Mouse (Mus musculus) midbrain, embryonic 13.5 days (tissue): Measurements from ENCODE around the gene Robo1. TPM values are rescaled to one million over a fixed set of nuclear protein-coding genes. Genes with fewer than 3 reads are reported as not detected.

Experiments
- ATAC-seq: fragments of 200-750 bp; cut with Nextera tagmentation; 2 replicates; pipeline ENCODE4 v1.8.0; 2017; ENCODE audit warnings: mild to moderate bottlenecking, moderate TSS enrichment, moderate library complexity
- H3K27ac ChIP-seq: fragments of 300-500 bp; sonication (generic); 2 replicates; pipeline ENCODE4 v1.5.1; 2015; ENCODE audit warnings: inconsistent platforms, mild to moderate bottlenecking, moderate library complexity
- H3K27me3 ChIP-seq: fragments of 300-500 bp; sonication (generic); 2 replicates; pipeline ENCODE4 v1.6.1; 2015; ENCODE audit warnings: mild to moderate bottlenecking, inconsistent platforms
- H3K36me3 ChIP-seq: fragments of 300-500 bp; sonication (generic); 2 replicates; pipeline ENCODE4 v1.6.1; 2015; ENCODE audit warnings: mild to moderate bottlenecking, inconsistent platforms
- H3K4me1 ChIP-seq: fragments of 300-500 bp; sonication (generic); replicated peaks from 2 replicates; pipeline ENCODE4 v1.6.1; 2015; ENCODE audit warnings: inconsistent platforms
- H3K4me2 ChIP-seq: fragments of 300-500 bp; sonication (generic); replicated peaks from 2 replicates; pipeline ENCODE4 v1.6.1; 2015; ENCODE audit warnings: moderate library complexity, mild to moderate bottlenecking, inconsistent platforms
- H3K4me3 ChIP-seq: fragments of 300-500 bp; sonication (generic); replicated peaks from 2 replicates; pipeline ENCODE4 v1.5.1; 2015; ENCODE audit warnings: mild to moderate bottlenecking, inconsistent platforms
- H3K9ac ChIP-seq: fragments of 300-500 bp; sonication (generic); replicated peaks from 2 replicates; pipeline ENCODE4 v1.6.1; 2015; ENCODE audit warnings: mild to moderate bottlenecking, inconsistent platforms
- H3K9me3 ChIP-seq: fragments of 300-500 bp; sonication (generic); 2 replicates; pipeline ENCODE4 v1.6.1; 2016; ENCODE audit warnings: mild to moderate bottlenecking, inconsistent platforms
- WGBS: fragments of 180-500 bp; shearing (Covaris S2); methylation state at CpG from one replicate; pipeline ENCODE4 v1.1.7; 2015; 5-methylcytosine and 5-hydroxymethylcytosine counted together
- polyA plus RNA-seq: library from polyadenylated mRNA; unstranded; fragments of >200 nt; fragmentation: Nextera tagmentation; extraction: Ambion mirVana; gene quantifications from 2 replicates; pipeline ENCODE4 v1.2.1, GENCODE M21; 2015

Gene Robo1
- polyA plus RNA-seq, 1 experiment from 2014 or later, result 81.1 TPM

DNA sequence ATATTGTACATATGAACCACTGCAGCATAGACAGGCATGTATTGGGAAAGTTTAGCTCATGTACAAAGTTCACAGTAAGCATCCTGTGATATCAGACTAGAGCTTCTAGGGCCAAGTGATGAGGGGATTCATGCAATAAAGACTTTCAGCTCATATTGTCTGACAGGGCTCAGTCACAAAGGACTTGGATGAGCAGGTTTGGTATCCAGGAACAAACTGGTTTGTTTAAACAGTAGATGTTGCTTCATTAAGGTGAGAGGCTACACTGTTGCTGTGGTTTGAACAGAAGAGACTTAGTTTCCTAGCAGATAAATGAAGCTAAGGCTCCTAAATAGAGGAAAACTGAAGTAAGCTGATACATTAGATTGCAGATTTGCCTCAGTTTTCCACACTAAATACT is 626.8 kb downstream of the Robo1 start:
- Histone ChIP-seq H3K4me1 (peaks cover 14% of the 10 kb centered on the region), H3K9me3 (no peaks in the 10 kb centered on the region), H3K36me3 (no peaks in the 10 kb centered on the region), H3K9ac (no peak overlapping the region), H3K27me3 (no peaks in the 10 kb centered on the region), H3K4me3 (no peak overlapping the region), H3K4me2 (no peak overlapping the region), H3K27ac (no peak overlapping the region)
- ATAC-seq, result no peak

DNA sequence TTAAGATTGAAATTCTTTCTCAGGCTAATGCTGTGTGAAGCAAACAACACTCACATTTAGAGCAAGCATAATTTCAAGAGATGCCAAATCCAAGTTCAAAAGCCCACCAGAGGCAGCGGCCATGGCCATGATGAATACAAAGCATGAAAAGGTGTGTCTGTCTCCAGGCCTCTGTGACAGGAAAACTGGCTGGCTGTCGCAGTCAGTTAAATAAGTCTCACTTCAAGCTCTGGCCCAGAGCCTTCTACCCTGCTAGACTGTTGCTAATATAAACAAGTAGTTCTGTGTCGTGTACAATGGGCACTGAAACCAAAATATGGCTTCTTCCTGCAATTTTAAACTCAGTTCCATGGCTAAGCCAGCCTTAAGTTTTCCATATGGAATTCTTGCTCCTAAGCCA is 629.1 kb downstream of the Robo1 start:
- no peak overlapping the region for H3K27ac ChIP-seq
- ATAC-seq, result no peak
- WGBS, result 56% methylated on average over 3 of the region's 3 CpGs

DNA sequence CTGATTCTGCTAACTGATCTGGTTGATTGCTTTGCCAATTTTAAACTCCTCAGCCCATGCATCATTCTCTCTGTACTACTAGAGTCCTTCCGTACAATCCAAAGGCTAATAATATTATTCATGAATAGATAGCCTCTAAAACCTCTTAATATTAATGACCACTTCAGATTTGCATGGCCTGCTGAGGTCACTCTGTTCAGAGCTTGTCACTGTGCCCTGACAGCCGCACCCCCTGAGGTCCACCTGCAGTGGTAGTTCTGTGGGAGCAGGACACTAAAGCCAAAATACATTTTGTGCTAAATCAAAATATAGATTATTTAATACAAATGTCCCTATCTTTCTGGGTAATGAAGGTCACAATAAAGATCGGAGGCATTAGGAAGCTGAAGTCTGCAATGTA is 631.8 kb downstream of the Robo1 start:
- ATAC-seq, result no peak
- no peak overlapping the region for H3K27ac ChIP-seq
- H3K9me3 ChIP-seq, result no peaks in the 10 kb centered on the region
- no peaks in the 10 kb centered on the region for H3K27me3 ChIP-seq
- no peak overlapping the region for H3K4me3 ChIP-seq
- H3K4me2 ChIP-seq, result no peak overlapping the region
- no peak overlapping the region for H3K9ac ChIP-seq
- 50% methylated on average over 3 of the region's 3 CpGs for WGBS
- H3K4me1 ChIP-seq, result peaks cover 17% of the 10 kb centered on the region
- no peaks in the 10 kb centered on the region for H3K36me3 ChIP-seq

More for the DNA sequence above, 629.1 kb downstream of the Robo1 start:
- no peaks in the 10 kb centered on the region for H3K36me3 ChIP-seq
- H3K27me3 ChIP-seq, result no peaks in the 10 kb centered on the region
- no peak overlapping the region for H3K4me2 ChIP-seq
- H3K9me3 ChIP-seq, result no peaks in the 10 kb centered on the region
- no peak overlapping the region for H3K9ac ChIP-seq
- no peak overlapping the region for H3K4me3 ChIP-seq
- peaks cover 17% of the 10 kb centered on the region for H3K4me1 ChIP-seq

DNA sequence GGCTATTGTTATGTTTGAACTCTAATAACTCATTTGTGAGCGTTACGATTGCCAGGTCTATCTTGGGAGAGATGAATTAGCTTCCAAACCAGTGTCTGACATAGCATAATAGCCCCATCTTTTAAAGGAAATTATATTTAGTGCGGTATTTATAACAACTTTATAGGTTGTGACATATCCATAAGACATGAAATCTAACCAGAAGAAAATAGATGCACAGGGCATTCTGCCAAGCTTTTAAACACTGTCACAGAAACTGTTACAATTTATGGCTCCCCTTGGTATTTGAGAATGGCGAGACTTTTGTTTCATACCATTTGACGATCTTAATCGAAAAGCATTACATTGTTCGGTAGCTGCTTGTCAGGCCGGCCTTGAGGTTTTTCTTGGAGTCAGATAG is 632.7 kb downstream of the Robo1 start:
- H3K4me2 ChIP-seq, result no peak overlapping the region
- ATAC-seq, result no peak
- no peaks in the 10 kb centered on the region for H3K36me3 ChIP-seq
- WGBS, result 95% methylated on average over 8 of the region's 8 CpGs
- H3K4me1 ChIP-seq, result peaks cover 17% of the 10 kb centered on the region
- no peak overlapping the region for H3K9ac ChIP-seq
- H3K27ac ChIP-seq, result no peak overlapping the region
- no peaks in the 10 kb centered on the region for H3K27me3 ChIP-seq
- no peak overlapping the region for H3K4me3 ChIP-seq
- H3K9me3 ChIP-seq, result no peaks in the 10 kb centered on the region

DNA sequence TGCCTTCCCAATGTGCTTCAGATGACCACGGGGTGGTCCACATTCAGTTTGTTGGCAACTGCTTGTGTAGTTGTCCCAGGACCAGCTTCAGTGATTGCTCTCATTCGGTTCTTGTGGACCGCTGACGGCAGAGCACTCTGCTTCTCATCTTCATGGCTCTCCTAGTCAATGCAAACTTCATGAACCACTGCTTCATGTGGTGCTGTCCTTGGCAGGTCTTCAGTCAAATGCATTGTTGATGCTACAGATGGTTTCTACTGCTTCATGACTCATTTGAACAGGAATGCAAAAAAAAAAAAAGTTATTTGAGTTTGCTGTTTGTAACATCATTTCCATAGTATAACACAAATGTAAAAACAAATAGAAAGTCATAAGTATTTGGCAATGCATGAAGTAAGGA is 636.3 kb downstream of the Robo1 start:
- WGBS, result 84% methylated on average over 4 of the region's 4 CpGs
- no peak overlapping the region for H3K4me3 ChIP-seq
- H3K27me3 ChIP-seq, result no peaks in the 10 kb centered on the region
- no peak overlapping the region for H3K9ac ChIP-seq
- H3K36me3 ChIP-seq, result no peaks in the 10 kb centered on the region
- H3K4me1 ChIP-seq, result peaks cover 7% of the 10 kb centered on the region
- ATAC-seq, result no peak
- no peak overlapping the region for H3K27ac ChIP-seq
- H3K9me3 ChIP-seq, result no peaks in the 10 kb centered on the region
- no peak overlapping the region for H3K4me2 ChIP-seq

DNA sequence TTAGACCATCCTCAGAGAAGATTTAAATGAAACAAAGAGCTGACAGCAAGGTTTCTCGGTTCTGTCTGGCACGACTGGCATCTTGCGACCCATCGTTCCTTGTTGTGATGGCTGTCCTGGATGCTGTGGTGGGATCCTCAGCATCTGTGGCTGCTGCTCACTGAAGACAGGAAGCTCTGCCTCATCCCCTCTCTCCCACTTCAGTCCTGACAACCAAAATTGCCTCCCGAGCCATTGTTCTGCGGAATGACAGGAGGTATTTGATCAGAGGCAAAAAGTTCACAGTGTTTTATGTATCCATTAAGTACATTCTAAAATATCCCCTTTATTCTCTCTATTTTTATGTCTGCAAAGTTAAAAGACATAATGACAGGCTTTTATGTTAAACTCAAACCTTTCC is 643.9 kb downstream of the Robo1 start:
- Histone ChIP-seq H3K9ac (no peak overlapping the region), H3K4me3 (no peak overlapping the region), H3K9me3 (no peaks in the 10 kb centered on the region), H3K36me3 (no peaks in the 10 kb centered on the region), H3K27ac (no peak overlapping the region; the same call in 1 of the 2 replicates), H3K27me3 (no peaks in the 10 kb centered on the region), H3K4me1 (peaks cover 3% of the 10 kb centered on the region; the same call in 1 of the 2 replicates), H3K4me2 (no peak overlapping the region)
- ATAC-seq, result no peak
- 63% methylated on average over 6 of the region's 6 CpGs for WGBS

DNA sequence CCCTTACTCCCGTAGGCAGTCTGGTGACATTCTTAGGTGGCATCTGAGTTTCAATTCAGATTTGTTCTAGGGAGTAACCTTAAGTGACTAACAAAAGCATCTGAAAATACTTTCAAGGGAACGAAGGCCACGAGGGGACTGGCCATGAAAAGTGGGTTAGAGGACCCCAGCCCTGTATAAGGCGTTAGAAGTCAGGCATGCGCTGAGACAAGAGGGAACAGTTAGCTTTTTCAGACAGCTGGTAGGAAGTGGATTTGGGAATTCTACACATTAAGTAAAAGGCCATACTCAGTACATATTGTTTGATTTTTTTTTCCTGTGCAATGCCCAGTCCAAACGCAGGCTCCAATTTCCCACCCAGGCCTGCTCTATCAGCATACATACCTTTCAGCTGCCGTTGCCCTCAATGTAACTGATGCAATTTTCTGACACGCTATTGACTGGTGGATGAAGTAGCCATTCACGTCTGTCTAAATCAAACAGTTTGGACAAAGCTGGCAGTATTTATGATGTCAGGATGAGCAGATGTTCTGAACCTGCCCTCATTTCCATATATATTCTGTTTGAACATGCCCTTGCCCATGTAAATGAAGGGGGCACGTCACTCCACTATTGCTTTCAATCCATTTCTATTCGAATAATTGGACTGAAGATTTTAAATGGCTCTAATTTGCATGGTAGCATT is 651.1 kb downstream of the Robo1 start:
- Histone ChIP-seq H3K9ac (no peak overlapping the region), H3K4me3 (no peak overlapping the region), H3K4me1 (peaks cover 13% of the 10 kb centered on the region), H3K36me3 (peaks cover 12% of the 10 kb centered on the region), H3K27me3 (no peaks in the 10 kb centered on the region), H3K9me3 (no peaks in the 10 kb centered on the region), H3K4me2 (0 out of 2 replicates have a peak overlapping the region, but pooled peaks have one; percentile 12), H3K27ac (peak overlapping the region; percentile 82)
- WGBS, result 33% methylated on average over 11 of the region's 11 CpGs
- peak; percentile 87 for ATAC-seq

DNA sequence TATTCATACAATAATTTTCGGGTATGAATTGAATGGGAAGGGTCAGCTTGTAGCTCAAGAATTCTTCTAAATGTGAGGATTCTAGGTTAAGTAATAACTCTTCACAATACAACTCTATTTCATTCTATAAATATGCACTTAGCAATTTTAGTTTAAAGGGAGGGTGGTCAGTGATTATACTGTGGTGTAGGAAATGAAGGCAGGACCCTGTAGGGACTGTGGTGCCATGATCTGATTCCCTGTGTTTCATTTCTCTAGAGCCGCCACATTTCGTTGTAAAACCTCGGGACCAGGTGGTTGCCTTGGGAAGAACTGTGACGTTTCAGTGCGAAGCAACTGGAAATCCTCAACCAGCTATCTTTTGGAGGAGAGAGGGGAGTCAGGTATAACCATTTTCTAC is 651.7 kb downstream of the Robo1 start:
- Histone ChIP-seq H3K4me2 (no peak overlapping the region), H3K27me3 (no peaks in the 10 kb centered on the region), H3K4me1 (peaks cover 13% of the 10 kb centered on the region), H3K4me3 (no peak overlapping the region), H3K36me3 (peaks cover 12% of the 10 kb centered on the region), H3K27ac (peak overlapping the region; percentile 71; the same call in 1 of the 2 replicates), H3K9me3 (no peaks in the 10 kb centered on the region), H3K9ac (no peak overlapping the region)
- 79% methylated on average over 6 of the region's 6 CpGs for WGBS
- ATAC-seq, result peak; percentile 64

DNA sequence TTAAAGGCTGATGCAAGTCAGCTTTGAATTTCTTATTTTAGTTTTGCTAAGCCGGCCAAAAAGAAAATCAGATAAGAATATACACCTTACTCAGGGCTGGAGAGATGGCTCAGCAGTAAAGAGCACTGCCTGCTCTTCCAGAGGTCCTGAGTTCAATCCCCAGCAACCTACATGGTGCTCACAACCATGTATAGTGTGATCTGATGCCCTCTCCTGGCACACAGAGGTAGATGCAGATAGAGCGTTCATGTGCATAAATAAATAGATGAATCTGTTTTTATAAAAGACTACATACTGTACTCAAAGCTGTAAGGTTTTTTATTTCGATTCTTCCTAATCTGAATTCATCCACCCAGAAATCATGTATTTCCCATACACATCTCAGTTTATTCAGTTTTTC is 655.7 kb downstream of the Robo1 start:
- Histone ChIP-seq H3K4me1 (peaks cover 10% of the 10 kb centered on the region), H3K4me3 (no peak overlapping the region), H3K27me3 (no peaks in the 10 kb centered on the region), H3K9me3 (no peaks in the 10 kb centered on the region), H3K4me2 (no peak overlapping the region), H3K27ac (no peak overlapping the region), H3K36me3 (peaks cover 12% of the 10 kb centered on the region), H3K9ac (no peak overlapping the region)
- no peak for ATAC-seq
- 94% methylated on average over 3 of the region's 3 CpGs for WGBS

DNA sequence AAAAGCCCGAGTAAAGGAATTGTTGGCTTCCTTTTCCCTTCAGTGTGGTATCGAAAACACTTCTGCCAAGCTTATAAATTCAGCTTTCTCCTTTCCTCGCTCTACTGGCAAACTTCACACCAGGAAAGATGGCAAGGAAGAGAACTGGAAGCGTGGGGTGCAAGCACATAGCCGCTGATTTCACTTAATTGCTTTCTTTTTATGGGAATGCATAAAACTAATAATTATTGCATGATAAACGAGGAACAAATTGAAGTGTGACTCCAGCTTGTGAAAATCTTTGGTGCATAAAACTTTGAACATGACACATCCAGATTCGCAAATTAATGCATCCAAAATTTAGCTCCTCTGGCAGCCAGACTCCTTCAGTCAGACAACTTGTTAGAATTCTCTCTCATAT is 659.4 kb downstream of the Robo1 start:
- H3K27ac ChIP-seq, result no peak overlapping the region
- 84% methylated on average over 7 of the region's 7 CpGs for WGBS

DNA sequence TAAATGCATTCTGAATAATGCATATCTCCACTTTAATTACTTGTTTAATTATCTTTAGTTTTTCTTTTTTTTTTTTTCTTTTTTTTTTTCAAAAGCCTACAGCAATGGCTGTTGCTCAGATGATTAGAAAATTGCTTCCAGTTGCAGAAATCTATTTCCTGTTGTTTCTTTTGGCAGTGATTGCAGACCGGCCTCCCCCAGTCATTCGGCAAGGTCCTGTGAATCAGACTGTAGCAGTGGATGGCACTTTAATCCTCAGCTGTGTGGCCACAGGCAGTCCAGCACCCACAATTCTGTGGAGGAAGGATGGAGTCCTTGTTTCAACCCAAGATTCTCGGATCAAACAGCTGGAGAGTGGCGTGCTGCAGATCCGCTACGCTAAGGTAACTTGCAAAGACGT is 661.9 kb downstream of the Robo1 start:
- H3K4me2 ChIP-seq, result no peak overlapping the region
- no peaks in the 10 kb centered on the region for H3K27me3 ChIP-seq
- ATAC-seq, result no peak
- peaks cover 7% of the 10 kb centered on the region; the same call in 1 of the 2 replicates for H3K4me1 ChIP-seq
- no peak overlapping the region for H3K9ac ChIP-seq
- H3K36me3 ChIP-seq, result peaks cover 19% of the 10 kb centered on the region
- no peaks in the 10 kb centered on the region for H3K9me3 ChIP-seq
- H3K27ac ChIP-seq, result peak overlapping the region; percentile 44; the same call in 1 of the 2 replicates
- 77% methylated on average over 7 of the region's 7 CpGs for WGBS
- H3K4me3 ChIP-seq, result no peak overlapping the region

More for the DNA sequence above, 659.4 kb downstream of the Robo1 start:
- peaks cover 21% of the 10 kb centered on the region for H3K36me3 ChIP-seq
- no peaks in the 10 kb centered on the region for H3K27me3 ChIP-seq
- no peaks in the 10 kb centered on the region for H3K9me3 ChIP-seq
- H3K4me1 ChIP-seq, result peaks cover 7% of the 10 kb centered on the region; the same call in 1 of the 2 replicates
- ATAC-seq, result no peak
- H3K4me3 ChIP-seq, result no peak overlapping the region
- no peak overlapping the region for H3K4me2 ChIP-seq
- H3K9ac ChIP-seq, result no peak overlapping the region

DNA sequence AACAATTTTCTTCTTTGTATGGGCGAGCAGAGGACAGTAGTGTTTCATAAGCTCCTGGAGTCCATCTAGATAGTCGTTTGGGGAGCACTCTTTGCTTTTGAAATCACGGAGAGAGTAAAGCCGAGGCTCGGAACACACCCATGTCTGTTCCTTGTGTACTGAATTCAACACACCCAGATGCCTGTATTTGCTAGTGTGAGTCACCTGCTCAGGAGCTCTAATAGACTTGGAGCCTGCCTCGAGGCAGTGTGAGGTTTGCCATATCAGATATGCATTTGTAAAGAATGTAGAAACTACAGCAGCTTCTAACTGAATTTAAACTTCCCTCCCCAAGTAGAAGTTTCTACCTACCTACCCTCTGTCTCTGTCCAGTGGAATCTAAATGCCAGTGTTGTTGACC is 665.6 kb downstream of the Robo1 start:
- Histone ChIP-seq H3K36me3 (peaks cover 19% of the 10 kb centered on the region), H3K9me3 (no peaks in the 10 kb centered on the region), H3K9ac (no peak overlapping the region), H3K4me3 (no peak overlapping the region), H3K27ac (no peak overlapping the region), H3K4me1 (peaks cover 18% of the 10 kb centered on the region), H3K27me3 (no peaks in the 10 kb centered on the region), H3K4me2 (no peak overlapping the region)
- WGBS, result 88% methylated on average over 6 of the region's 6 CpGs
- no peak for ATAC-seq

DNA sequence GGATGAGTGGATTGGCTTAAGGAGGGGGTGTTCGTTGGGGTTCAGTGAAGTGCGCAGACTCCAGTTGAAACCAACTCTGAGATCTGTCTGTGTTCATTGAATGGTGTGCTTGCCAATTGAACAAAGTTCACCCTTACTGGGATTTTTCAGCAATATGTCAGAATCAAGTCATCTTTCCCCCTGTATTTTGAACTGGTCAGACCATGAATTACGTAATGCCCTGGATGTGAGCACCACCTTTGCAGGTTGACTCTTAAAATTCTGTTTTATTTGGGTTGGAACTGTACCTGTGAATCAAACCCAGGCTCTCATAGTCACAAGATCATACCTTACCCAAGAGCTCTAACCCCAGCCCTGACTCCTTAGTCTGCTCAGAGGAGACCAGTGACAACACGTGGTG is 666.6 kb downstream of the Robo1 start:
- Histone ChIP-seq H3K27me3 (no peaks in the 10 kb centered on the region), H3K4me3 (no peak overlapping the region), H3K9ac (no peak overlapping the region), H3K27ac (no peak overlapping the region), H3K4me2 (no peak overlapping the region), H3K9me3 (no peaks in the 10 kb centered on the region), H3K36me3 (peaks cover 19% of the 10 kb centered on the region), H3K4me1 (peaks cover 22% of the 10 kb centered on the region)
- WGBS, result 93% methylated on average over 4 of the region's 4 CpGs
- no peak for ATAC-seq
